Mouse (Mus musculus) layer of hippocampus, adult 8-10 months (tissue): ENCODE results near the gene Gm35315. TPM values are rescaled to one million over a fixed set of nuclear protein-coding genes. Genes with fewer than 3 reads are reported as not detected.
A peak's percentile ranks its signal among the peaks of the same experiment; 100 is the strongest.
"Not testable (repeated sequence)": the region's sequence is repeated elsewhere in the genome, so short reads cannot be mapped to it uniquely, and the experiment has no call there.

ENCODE experiments used
- DNase-seq, 2 experiments: peaks; one replicate each; pipeline ENCODE4 v3.0.0; 2022; ENCODE audit warnings: low spot score in 2 of 2
- total RNA-seq, 4 experiments: library from RNA; stranded (reverse); gene quantifications; 2 replicates each; pipeline ENCODE4 v1.2.4; 2022

Gene Gm35315
- 1 to 10 TPM in 1 of 4 experiments, under 1 TPM in 3; 0.35 to 1.0 (median 0.68) TPM for total RNA-seq

- peak; percentile 93 for DNase-seq
Measured at GRCm38 (mm10) chr5:110094030-110094846, at the start of gene Gm35315. Gene Gm35315, minus strand, starts transcription at chr5:110094420.

GRCm38 (mm10) chr5:110143007-110143406, 48.8 kb upstream of the Gm35315 start:
- no peak for DNase-seq

GRCm38 (mm10) chr5:110142309-110142708, 48.1 kb upstream of the Gm35315 start:
- no peak for DNase-seq

GRCm38 (mm10) chr5:110140424-110140823, 46.2 kb upstream of the Gm35315 start:
- no peak for DNase-seq

- DNase-seq = no peak
Measured at GRCm38 (mm10) chr5:110139325-110139724, 45.1 kb upstream of the Gm35315 start.

GRCm38 (mm10) chr5:110137816-110138215, 43.6 kb upstream of the Gm35315 start:
- no peak for DNase-seq

- DNase-seq = no peak
Measured at GRCm38 (mm10) chr5:110136087-110136464, 41.9 kb upstream of the Gm35315 start.

GRCm38 (mm10) chr5:110135293-110136086, 41.3 kb upstream of the Gm35315 start, which contains the start of gene Chfr:
Gene Chfr, plus strand, starts transcription at chr5:110135842.
- DNase-seq = peak; percentile 98 to 100

GRCm38 (mm10) chr5:110122380-110122779, 28.2 kb upstream of the Gm35315 start:
- DNase-seq = not testable (repeated sequence)

GRCm38 (mm10) chr5:110109991-110110441, 15.8 kb upstream of the Gm35315 start, which contains the start of gene Zfp605:
Gene Zfp605, plus strand, starts transcription at chr5:110110092.
- peak; percentile 92 to 95 for DNase-seq

GRCm38 (mm10) chr5:110108305-110108628, 14.0 kb upstream of the Gm35315 start:
- DNase-seq = no peak

- peak; percentile 94 to 95 for DNase-seq
Measured at GRCm38 (mm10) chr5:110107581-110108304, 13.5 kb upstream of the Gm35315 start, which contains the start of gene Gtpbp6. Gene Gtpbp6, minus strand, starts transcription at chr5:110108197.

- peak; percentile 46 to 57 for DNase-seq
Measured at GRCm38 (mm10) chr5:110106901-110107564, 12.8 kb upstream of the Gm35315 start.

GRCm38 (mm10) chr5:110106140-110106871, 12.1 kb upstream of the Gm35315 start:
- DNase-seq = peak; percentile 28 to 53

GRCm38 (mm10) chr5:110104616-110105380, 10.6 kb upstream of the Gm35315 start:
- DNase-seq = peak in 1 of 2 experiments; percentile 23

- no peak for DNase-seq
Measured at GRCm38 (mm10) chr5:110103901-110104615, 9.8 kb upstream of the Gm35315 start.

- no peak for DNase-seq
Measured at GRCm38 (mm10) chr5:110102853-110103625, 8.8 kb upstream of the Gm35315 start.

GRCm38 (mm10) chr5:110102429-110102828, 8.2 kb upstream of the Gm35315 start:
- DNase-seq = peak in 1 of 2 experiments; percentile 32
